Mouse (Mus musculus): ENCODE data around the gene Pip5k1a.
"Not testable (repeated sequence)": the region's sequence is repeated elsewhere in the genome, so short reads cannot be mapped to it uniquely, and the experiment has no call there.

Gene Pip5k1a

GRCm38 (mm10) chr3:95042166-95042837 is 64.4 kb downstream of the Pip5k1a start, which contains the start of gene Psmd4:
Psmd4 (minus strand) TSS chr3:95042614.
- DNase-seq (ENCODE audit: low spot score): peak; percentile 98

DNA sequence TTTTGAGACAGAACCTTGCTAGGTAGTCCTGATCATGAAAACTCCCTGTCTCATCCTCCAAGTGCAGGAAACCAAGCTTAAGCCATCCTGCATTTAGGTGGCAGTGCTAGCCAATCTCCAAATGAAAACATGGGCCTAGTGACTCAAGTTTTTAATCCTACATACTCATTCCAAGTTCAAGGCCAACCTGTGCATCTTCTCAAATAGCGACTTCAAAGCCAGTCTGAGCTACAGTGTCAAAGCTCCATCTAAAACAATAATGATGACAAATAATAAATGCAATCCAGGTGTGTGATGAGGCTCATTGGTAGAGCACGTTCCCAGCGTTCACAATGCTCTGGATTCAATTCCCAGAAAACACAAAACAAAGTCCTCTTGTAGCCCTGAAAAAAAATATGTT is 65.1 kb downstream of the Pip5k1a start:
- DNase-seq (ENCODE audit: low spot score): no peak

DNA sequence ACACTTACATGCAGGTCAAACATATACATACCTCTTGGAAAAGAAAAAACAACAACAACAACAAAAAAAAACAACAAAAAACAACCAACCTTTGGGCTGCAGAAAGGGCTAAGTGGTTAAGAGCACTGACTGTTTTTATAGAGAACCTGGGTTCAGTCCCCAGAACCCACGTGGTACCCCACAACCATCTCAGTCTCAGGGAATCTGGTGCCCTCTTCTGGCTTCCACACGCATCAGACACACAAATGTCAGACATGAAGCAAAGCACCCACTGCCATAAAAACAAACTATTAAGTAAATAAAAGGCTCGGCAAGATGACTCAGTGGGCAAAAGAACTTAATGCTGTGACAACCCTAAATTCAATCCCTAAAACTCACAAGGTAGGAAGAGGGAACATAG is 76.8 kb downstream of the Pip5k1a start:
- DNase-seq (ENCODE audit: low spot score): no peak

DNA sequence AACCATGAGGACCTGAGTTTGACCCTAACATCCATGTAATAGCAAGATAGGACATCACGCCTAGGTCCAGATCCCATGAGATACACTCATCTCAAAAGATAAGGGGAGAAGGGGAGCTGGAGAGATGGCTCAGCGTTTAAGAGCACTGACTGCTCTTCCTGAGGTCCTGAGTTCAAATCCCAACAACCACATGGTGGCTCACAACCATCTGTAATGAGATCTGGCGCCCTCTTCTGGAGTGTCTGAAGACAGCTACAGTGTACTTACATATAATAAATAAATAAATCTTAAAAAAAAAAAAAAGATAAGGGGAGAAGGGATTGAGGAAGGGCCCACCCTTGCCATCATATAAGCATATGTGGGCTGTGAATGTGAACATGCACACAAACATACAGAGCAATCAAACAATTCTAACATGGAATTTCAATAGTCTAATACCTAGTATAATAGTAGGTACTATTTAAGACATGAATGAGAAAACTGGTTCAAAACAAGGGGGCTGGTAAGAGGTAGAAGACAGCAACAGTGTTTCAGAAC is 77.4 kb downstream of the Pip5k1a start:
- DNase-seq (ENCODE audit: low spot score): not testable (repeated sequence)

DNA sequence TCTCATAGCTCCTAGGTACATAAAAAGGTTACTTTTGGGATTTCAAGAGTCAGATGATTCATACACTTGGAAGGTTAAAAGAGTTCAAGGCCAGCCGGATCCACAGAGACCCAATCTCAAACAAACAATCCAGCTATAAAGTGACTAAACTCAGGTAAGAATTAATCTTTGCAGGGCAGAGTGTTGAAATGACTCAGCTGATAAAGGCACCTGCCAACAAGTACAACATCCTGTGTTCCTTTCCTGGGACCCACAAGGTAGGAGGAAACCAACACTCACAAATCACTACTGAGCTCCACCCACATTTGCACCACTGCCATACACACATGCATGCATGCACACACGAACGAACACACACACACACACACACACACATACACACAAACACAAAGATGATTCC is 78.1 kb downstream of the Pip5k1a start:
- no peak for DNase-seq (ENCODE audit: low spot score)

- no peak for DNase-seq (ENCODE audit: low spot score)
These were observed 79.0 kb downstream of the Pip5k1a start for GRCm38 (mm10) chr3:95027701-95028100.

GRCm38 (mm10) chr3:95027057-95027645 is 79.6 kb downstream of the Pip5k1a start:
- no peak for DNase-seq (ENCODE audit: low spot score)

- DNase-seq (ENCODE audit: low spot score): no peak
These were observed 81.5 kb downstream of the Pip5k1a start for GRCm38 (mm10) chr3:95025202-95025601.

DNA sequence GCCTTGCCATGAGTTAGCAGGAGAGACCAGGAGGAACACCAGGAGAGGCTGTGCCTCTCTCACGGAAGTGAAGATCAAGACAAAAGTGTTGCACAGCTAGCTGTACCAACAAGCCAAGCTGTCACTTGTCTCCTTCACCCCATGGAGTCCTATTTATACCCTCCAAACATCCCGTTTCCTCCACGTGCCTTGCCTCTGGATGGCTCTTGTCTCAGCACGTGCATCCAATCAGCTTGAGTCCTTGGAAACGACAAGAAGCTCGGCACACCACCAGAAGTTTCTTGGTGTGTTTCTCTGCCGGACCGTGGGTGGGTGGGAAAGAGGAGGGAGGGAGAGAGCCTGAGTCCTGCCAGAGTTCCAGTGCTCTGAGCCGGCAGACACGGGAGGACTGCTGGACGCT is 82.2 kb downstream of the Pip5k1a start:
- no peak for DNase-seq (ENCODE audit: low spot score)

DNA sequence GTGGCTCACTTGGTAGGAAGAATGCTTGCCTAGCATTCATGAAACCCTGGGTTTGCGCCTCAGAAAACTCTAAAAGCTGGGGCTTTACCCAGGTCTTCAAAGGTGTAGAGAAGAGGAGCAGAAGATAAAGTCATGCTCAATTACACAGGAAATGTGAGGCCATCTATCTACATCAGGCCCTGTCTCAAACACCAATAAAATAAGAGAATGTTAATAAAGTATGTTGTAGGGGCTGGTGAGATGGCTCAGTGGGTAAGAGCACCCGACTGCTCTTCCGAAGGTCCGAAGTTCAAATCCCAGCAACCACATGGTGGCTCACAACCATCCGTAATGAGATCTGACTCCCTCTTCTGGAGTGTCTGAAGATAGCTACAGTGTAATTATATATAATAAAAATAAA is 85.8 kb downstream of the Pip5k1a start:
- DNase-seq (ENCODE audit: low spot score): not testable (repeated sequence)

DNA sequence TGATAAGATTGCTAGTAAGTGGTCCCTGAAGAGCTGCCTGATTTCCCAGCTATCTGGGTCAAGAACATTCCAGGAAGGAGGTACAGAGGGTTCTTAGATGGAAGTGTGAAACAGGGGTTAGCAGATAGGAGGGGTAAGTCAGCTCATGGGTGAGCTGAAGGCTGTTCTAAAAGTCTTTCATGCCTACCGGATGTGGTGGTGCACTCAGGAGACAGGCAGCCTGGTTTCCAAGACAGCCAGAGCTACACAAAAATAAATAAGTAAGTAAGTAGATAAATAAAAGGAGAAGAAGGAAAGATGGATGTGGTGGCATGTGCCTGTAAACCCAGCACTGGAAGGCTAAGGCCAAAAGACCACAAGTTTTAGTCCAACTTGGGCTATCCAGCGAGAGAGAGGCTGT is 88.0 kb downstream of the Pip5k1a start:
- DNase-seq (ENCODE audit: low spot score): no peak

DNA sequence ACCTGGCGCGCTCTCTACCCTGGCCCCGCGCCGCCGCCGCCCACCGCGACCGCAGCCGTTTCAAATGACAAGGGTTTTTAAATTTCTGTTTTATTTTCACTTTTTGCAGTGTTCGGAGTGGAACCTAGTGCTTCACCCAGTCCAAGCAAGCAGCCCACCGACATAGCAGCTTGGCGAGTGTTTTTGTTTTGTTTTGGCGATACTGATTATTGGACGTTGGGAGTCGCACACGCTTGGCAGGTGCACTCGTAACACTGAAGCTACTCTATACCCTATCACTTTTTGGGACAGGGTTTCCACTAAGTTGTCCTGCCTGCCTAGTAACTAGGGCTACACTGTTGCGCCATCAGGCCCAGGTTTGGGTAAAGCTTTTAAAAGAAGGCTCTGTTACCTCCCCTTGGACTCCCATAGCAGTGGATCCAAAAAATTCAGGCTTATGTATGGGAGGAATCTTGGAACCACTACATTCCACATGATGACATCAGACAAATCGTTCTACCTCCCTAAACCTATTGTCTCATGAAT is 90.1 kb downstream of the Pip5k1a start:
- no peak for DNase-seq (ENCODE audit: low spot score)

DNA sequence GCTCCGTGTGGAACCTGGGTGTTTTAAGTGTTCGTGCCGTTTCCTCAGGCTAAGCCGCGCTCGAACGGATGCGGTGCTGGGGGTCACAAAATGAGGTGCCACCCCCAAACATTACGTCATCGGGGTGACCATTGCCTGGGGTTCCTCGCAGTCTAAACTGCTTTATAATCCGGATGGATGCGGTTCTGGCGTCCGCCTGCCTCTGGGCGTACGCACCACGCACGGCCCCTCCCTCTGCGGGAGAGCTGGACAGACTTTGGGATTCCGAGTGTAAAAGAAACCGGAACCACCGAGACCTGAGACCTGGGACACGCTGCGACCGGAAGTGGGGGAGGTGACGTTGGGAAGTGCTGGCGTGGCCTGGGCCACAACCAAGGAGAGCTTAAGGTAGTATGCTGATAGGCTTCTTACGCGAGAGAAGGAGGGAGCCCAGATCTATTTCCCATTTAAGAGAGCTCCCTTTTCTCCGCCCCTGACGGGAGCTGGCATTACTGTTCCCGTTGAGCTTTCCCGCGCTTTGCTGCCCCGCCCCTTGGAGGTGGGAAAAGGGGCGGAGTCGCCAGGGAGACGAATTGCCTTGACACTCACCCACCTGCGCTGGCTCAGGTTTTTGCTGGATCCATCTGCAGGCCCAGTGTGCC is 90.7 kb downstream of the Pip5k1a start:
- DNase-seq (ENCODE audit: low spot score): peak; percentile 98

DNA sequence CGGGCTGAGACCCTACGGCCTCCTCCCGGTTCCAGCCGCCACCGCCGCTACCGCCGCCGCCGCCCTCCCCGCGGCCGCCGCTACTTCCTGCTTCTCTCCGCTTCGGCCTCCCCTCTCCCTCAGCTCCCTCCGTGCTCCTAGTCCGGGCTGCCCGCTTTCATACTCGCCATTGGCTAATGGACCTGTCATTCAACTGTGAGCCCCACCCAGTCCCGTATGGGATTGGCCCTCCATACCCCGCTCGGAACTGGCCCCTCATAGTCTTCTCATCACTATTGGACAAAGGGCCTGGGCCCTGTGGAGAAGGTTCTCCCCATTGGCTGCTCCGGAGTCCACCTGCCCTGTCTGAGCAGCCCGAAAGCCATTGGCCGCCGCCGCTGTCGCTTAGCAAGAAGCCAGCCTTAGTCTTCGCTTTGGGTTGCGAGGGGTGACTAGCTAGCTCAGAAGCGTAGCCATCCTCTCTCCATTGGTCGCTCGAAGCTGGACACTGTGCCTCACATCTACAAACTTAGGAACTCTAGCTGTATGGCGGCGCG is 91.3 kb downstream of the Pip5k1a start, which contains the start of gene Zfp687:
Gene Zfp687 (minus strand): TSS at position 112 of the 536 bp plus-strand sequence.
- DNase-seq (ENCODE audit: low spot score): peak; percentile 99

DNA sequence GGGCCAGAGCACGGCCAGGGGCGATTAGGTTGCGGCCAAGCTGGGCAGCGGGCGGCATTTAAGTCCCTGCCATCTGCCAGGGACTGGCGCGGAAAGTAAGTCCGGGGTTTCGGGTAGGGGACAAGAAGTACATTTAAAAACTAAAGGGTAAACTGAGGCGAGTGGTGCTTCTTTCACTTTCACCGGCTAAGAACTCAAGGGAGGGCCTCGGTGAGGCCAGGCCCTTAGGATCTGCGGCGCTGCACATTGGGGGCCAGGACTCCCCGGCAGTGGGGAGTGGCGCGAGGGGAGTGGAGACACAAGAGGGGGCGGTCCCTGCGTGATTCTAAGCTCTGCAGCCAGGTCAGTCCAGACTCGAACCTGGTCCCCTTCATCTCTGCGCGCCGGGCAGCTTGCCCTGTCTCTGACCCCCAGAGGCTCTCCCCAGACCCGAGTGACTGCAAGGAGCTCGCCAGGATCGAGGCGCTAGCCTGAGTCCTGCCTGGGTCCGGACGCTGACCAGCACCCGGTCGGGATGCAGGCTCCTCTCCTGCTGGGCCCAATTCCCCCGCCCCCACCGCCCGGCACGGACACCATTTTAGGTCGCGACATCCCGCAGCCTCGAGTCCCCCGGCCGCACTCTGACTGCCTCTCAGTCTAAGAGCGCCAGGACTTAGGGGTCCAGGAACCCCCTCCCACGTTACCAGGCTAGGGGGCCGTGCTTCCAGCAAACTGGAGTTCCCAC is 92.1 kb downstream of the Pip5k1a start:
- DNase-seq (ENCODE audit: low spot score): peak; percentile 60

DNA sequence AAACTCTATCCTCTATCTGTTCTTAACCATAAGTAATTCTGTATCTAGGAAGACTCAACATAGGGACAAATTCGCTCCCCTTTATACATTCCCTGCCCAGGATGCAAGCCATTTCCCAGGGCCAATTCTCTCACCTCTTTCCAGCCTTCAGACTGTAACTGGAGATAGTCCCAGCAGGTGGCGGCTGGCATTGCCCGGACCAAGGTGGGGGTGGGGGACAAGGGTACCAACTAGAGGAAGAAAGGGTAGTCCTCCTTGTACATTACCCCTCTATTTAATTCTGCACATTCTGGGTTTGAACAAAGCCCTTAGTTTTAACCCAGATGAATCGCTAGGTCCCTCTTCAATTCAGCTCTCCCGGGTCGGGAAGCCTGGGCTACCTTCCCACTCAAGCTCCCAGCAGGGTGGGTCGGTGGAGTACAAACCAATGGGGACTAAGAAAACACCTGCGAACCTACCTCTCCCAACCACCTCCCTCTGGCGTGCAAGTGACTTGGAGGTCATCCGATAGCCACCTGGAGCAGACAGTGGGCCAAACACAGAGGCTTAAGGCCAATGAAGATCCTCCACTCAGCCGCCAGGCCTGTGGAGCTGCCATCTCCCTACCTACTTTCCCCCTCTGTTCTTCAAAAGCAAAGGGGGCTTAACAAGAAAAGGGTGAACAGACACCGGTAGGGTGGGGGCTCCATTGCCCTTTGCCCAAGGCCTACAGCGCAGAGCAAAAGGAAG is 92.9 kb downstream of the Pip5k1a start:
- peak; percentile 22 for DNase-seq (ENCODE audit: low spot score)

DNA sequence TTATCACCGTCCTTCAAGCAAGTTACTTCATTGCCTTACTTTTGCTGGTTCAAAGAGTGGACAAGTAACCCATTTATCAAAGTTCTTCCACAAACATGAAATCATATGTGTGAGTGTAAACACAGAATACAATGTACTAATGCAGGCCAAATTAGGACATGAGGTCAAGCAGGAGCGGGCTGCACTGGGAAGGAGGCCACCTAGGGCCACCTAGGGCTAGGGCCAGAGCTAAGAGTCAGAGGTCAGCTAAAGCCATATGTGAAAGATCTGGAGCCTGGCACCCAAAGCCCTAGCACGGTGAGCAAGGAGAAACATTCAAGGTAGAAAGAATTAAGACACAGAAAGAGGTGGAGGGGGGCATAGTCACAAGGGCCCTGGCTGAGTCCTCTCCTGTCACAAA is 93.7 kb downstream of the Pip5k1a start:
- DNase-seq (ENCODE audit: low spot score): no peak

DNA sequence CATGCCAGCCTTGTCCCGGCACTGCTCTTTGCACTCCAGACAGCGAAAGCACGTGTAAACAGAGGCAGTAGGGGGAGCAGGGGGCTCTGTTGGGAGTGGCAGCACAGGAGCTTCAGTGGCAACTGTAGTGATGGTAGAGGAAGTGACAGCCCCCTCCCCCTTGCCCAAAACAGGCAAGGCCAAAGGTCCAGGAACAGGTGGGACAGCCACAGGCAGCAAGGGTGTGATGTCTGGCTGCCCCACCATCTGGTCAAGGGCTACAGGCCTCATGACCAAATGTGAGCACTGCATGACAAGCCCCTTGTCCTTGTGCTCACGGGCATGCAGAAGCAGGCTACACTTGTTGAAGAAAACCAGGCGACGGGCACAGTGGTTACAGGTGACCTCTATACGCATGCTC is 96.3 kb downstream of the Pip5k1a start:
- DNase-seq (ENCODE audit: low spot score): no peak
